ENCODE assay signal across 23 mouse cellular contexts in the genomic region with DNA sequence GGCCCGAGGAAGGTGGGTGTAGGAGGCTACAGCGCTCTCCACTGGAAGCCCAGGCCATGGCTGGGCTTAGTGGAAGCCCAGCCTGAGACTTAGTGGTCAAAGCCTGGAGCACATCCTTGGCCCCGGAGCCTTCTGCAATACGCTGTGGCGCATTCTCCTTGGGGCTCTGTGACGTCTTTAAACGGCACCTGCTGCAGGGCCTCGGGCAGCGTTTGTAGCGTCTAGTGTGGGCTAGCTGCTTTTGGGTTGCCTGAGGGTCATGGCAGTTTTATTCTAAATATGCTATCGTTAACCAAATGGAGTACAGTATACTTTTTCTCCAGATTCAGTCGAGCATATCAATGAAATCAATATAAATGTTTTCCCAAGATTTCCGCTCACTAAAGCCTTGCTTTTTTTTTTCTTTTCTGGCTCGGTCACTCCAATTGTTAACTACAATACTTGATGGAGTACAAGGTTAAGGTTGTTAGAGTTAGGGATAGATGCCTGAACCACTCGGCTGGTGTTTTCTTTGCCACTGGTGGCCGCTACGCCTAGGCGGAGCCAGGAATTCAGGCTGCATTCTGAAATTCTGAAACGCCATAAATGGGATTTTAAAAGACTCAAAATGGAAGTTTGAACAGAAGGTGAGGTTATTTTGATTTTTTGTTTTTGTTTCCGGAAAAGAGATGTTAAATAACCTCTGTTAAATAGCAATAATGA. TPM values are rescaled to one million over a fixed set of nuclear protein-coding genes. Genes with fewer than 3 reads are reported as not detected.
DNase-seq lines count a peak whose midpoint lies in the region; ATAC-seq and TF ChIP-seq lines count a peak whose summit lies in the region.
"Not testable (repeated sequence)": the region's sequence is repeated elsewhere in the genome, so short reads cannot be mapped to it uniquely, and the experiment has no call there.
"Had no signal": no experiment of that assay in that cellular context is flagged by ENCODE, and none has a peak within 500 bp of the region (broad histone marks: within the 10 kb centered on the region; RNA-seq: fewer than 3 reads in every experiment).

Gene Olfr212 (plus strand): TSS at position 215 of the 702 bp plus-strand sequence.

- H3K9me3 ChIP-seq in E14TG2a.4 (ENCODE audit: low read length) = peaks cover 55% of the 10 kb centered on the region

- TF ChIP-seq CTCF in E14TG2a.4 (conservative IDR thresholded peaks at IDR 0.05; ENCODE audit: low read length); testis, adult 2 months (IDR thresholded peaks at IDR 0.05; ENCODE audit: control insufficient read depth, insufficient read depth, insufficient replicate concordance, low read depth, low read length): not testable (repeated sequence)

- H3K27ac ChIP-seq in testis, adult 2 months (ENCODE audit: control insufficient read depth, insufficient read depth, low read depth, low read length) = not testable (repeated sequence)

- H3K36me3 ChIP-seq in E14TG2a.4 (ENCODE audit: insufficient read depth, low read length); testis, adult 2 months (ENCODE audit: control insufficient read depth, insufficient read depth, low read length): not testable (repeated sequence)

- H3K4me1 ChIP-seq in E14TG2a.4 (replicated peaks; ENCODE audit: low read depth, low read length); testis, adult 2 months (ENCODE audit: control insufficient read depth, insufficient read depth, low read length): not testable (repeated sequence)

- peak; percentile 79 for ATAC-seq in erythroid progenitor cell, adult 5-6 weeks (replicated peaks; ENCODE audit: low FRiP score, poor library complexity, severe bottlenecking)
- ATAC-seq in megakaryocyte, adult 5-6 weeks (ENCODE audit: poor library complexity, severe bottlenecking) = peak; percentile 51
- 0 out of 2 replicates have a peak, but pooled peaks have one; percentile 31 for ATAC-seq in monocyte, adult 5-6 weeks (replicated peaks; ENCODE audit: insufficient number of reproducible peaks, low FRiP score, low TSS enrichment, poor library complexity, severe bottlenecking)

- H3K27me3 ChIP-seq in E14TG2a.4 (ENCODE audit: insufficient read depth, low read length); testis, adult 2 months (ENCODE audit: control insufficient read depth, insufficient read depth, low read length): not testable (repeated sequence)

- 0 out of 2 replicates have a peak within 1 kb of the TSS, but pooled peaks have one; percentile 17 for H3K4me3 ChIP-seq in E14TG2a.4 (replicated peaks; ENCODE audit: low read length)
- H3K4me3 ChIP-seq in testis, adult 2 months (ENCODE audit: control insufficient read depth, low read depth, low read length) = peak within 1 kb of the TSS; percentile 73

- not testable (repeated sequence) for TF ChIP-seq POLR2A in testis, adult 2 months (IDR thresholded peaks at IDR 0.05; ENCODE audit: control insufficient read depth, low read depth, low read length)

- peak; percentile 8 to 15 for DNase-seq in cerebellum, postnatal 10 days

RNA-seq across cellular contexts. Expression of gene Olfr212, which starts in this region (rescaled TPM):
- total RNA-seq in erythroid progenitor cell, adult 5-6 weeks (2015; ENCODE audit: low replicate concordance) = not detected in 2 replicates
- total RNA-seq in erythroid progenitor cell, adult 5-6 weeks (2017; ENCODE audit: low replicate concordance) = not detected in 2 replicates
- total RNA-seq in megakaryocyte, adult 5-6 weeks (2015) = 0.20 and 0.43 TPM in 2 replicates
- 0.24 TPM in 1 of 2 replicates, not detected in the other for total RNA-seq in megakaryocyte, adult 5-6 weeks (2017)
- total RNA-seq in monocyte, adult 5-6 weeks (2017) = not detected in 3 replicates
- polyA plus RNA-seq in testis, adult 2 months (2012; rRNA removed) = 2.5 and 2.9 TPM in 2 replicates
- total RNA-seq: adrenal gland, postnatal 14 days; gastrocnemius, postnatal 14 days; gastrocnemius, postnatal 4 days; heart, postnatal 10 days had no signal
- polyA plus RNA-seq: adrenal gland, adult 2 months; embryonic facial prominence, embryonic 12.5 days; embryonic facial prominence, embryonic 15.5 days; erythroblast, embryonic 14.5 days; forebrain, embryonic 10.5 days; forebrain, embryonic 13.5 days; forebrain, embryonic 16.5 days; G1E; heart, embryonic 12.5 days; hindbrain, embryonic 10.5 days; hindbrain, embryonic 13.5 days; hindbrain, embryonic 16.5 days; intestine, embryonic 15.5 days had no signal

Comparison
In these comparisons a context has a peak if more than half of its experiments do, and no peak if none do; other contexts are left out.
1. Peak in ATAC-seq in erythroid progenitor cell, adult 5-6 weeks; RNA of the gene not detected or under 1 TPM.
2. Peak in ATAC-seq in megakaryocyte, adult 5-6 weeks; RNA of the gene not detected or under 1 TPM.
3. Peak in ATAC-seq in monocyte, adult 5-6 weeks; RNA of the gene not detected or under 1 TPM.